7 mouse cellular contexts compared by ENCODE assay signal in the genomic region with DNA sequence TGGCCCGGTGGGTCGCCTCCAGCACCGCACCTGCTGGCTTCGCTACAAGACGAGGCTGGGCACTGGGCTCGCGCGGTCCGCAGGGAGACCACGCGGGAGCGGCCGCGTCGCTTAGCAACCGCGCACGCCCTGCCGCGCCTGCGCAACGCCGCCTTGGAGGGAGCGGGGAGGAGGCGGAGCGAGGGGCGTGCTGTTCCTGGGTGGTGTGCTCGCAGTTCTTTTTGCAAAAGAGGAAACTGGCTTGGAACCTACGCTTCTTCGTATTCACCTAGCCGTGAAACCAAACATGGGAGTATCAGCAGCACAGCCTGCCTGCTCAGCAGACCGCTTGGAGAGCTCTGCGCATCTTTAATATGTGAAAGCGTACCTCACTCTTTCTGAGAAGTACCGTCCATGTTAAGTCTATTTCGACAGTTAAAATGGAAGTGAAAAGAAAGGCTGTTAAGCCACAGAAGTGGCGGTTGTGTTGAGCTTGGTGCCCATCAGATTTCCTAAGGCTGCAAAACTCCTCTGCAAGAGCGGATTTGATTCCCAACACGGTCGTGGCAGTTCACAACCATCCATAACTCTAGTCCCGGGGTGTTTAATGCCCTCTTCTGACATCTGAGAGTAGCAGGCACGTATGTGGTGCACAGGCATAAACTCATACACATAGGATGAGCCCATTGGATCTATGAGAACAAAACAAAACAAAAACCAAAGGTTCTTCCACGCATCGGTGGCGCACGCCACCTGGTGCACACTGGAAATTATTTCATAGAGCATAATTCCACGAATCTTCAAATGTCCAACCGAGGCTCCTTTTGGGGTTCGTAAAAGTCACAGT. TPM values are rescaled to one million over a fixed set of nuclear protein-coding genes. Genes with fewer than 3 reads are reported as not detected.
A peak's percentile ranks its signal among the peaks of the same experiment; 100 is the strongest.
DNase-seq lines count a peak whose midpoint lies in the region; ATAC-seq lines count a peak whose summit lies in the region.

A gene (minus strand): TSS at position 150 of the 826 bp plus-strand sequence.

- ATAC-seq in limb, embryonic 13.5 days (ENCODE audit: low FRiP score, low read depth): peak; percentile 98
- peak; percentile 99 for ATAC-seq in midbrain, embryonic 16.5 days

- H3K36me3 ChIP-seq in embryonic facial prominence, embryonic 10.5 days (replicated peaks): no peaks in the 10 kb centered on the region; the same call in 1 of the 2 replicates
- H3K36me3 ChIP-seq in limb, embryonic 13.5 days: no peaks in the 10 kb centered on the region
- no peaks in the 10 kb centered on the region for H3K36me3 ChIP-seq in midbrain, embryonic 16.5 days (ENCODE audit: control insufficient read depth, insufficient read depth, low read length)

- H3K9ac ChIP-seq in limb, embryonic 13.5 days: peak within 1 kb of the TSS; percentile 69
- peak within 1 kb of the TSS; percentile 88 for H3K9ac ChIP-seq in midbrain, embryonic 16.5 days (ENCODE audit: low read depth, low read length)

- H3K4me3 ChIP-seq in embryonic facial prominence, embryonic 10.5 days: peak within 1 kb of the TSS; percentile 76
- H3K4me3 ChIP-seq in limb, embryonic 13.5 days: peak within 1 kb of the TSS; percentile 81
- H3K4me3 ChIP-seq in midbrain, embryonic 16.5 days (ENCODE audit: low read depth, low read length): peak within 1 kb of the TSS; percentile 86

- no peaks in the 10 kb centered on the region for H3K27me3 ChIP-seq in embryonic facial prominence, embryonic 10.5 days (replicated peaks; ENCODE audit: low read depth, poor library complexity, severe bottlenecking)
- H3K27me3 ChIP-seq in limb, embryonic 13.5 days: no peaks in the 10 kb centered on the region
- H3K27me3 ChIP-seq in midbrain, embryonic 16.5 days (ENCODE audit: control insufficient read depth, insufficient read depth, low read depth, low read length): no peaks in the 10 kb centered on the region

- H3K4me2 ChIP-seq in limb, embryonic 13.5 days (replicated peaks): peak within 1 kb of the TSS; percentile 89
- peak within 1 kb of the TSS; percentile 88 for H3K4me2 ChIP-seq in midbrain, embryonic 16.5 days (ENCODE audit: low read length)

- peak within 1 kb of the TSS; percentile 90 for H3K27ac ChIP-seq in embryonic facial prominence, embryonic 10.5 days (replicated peaks)
- peak within 1 kb of the TSS; percentile 89 for H3K27ac ChIP-seq in limb, embryonic 13.5 days
- peak within 1 kb of the TSS; percentile 96 for H3K27ac ChIP-seq in midbrain, embryonic 16.5 days (ENCODE audit: low read length)

- peak; percentile 96 for DNase-seq in adrenal gland, postnatal 14 days
- peak; percentile 95 for DNase-seq in embryonic facial prominence, embryonic 10.5 days (ENCODE audit: low spot score)
- peak; percentile 99 for DNase-seq in heart, adult 11 months
- DNase-seq in kidney, adult 18-20 months: peak; percentile 93
- DNase-seq in spleen, postnatal 10 days (ENCODE audit: low spot score in 2 of 2): peak; percentile 89 to 95

- H3K4me1 ChIP-seq in embryonic facial prominence, embryonic 10.5 days: peaks cover 33% of the 10 kb centered on the region
- H3K4me1 ChIP-seq in limb, embryonic 13.5 days: peaks cover 3% of the 10 kb centered on the region; the same call in 1 of the 2 replicates
- H3K4me1 ChIP-seq in midbrain, embryonic 16.5 days (ENCODE audit: control insufficient read depth, insufficient read depth, low read length): peaks cover 34% of the 10 kb centered on the region

- WGBS in embryonic facial prominence, embryonic 10.5 days: 7% methylated on average over 49 of the region's 49 CpGs
- WGBS in limb, embryonic 13.5 days: 5% methylated on average over 49 of the region's 49 CpGs
- 5% methylated on average over 49 of the region's 49 CpGs for WGBS in midbrain, embryonic 16.5 days

- no peaks in the 10 kb centered on the region for H3K9me3 ChIP-seq in embryonic facial prominence, embryonic 10.5 days
- H3K9me3 ChIP-seq in limb, embryonic 13.5 days: no peaks in the 10 kb centered on the region
- H3K9me3 ChIP-seq in midbrain, embryonic 16.5 days (replicated peaks; ENCODE audit: control insufficient read depth, low read length, poor library complexity, severe bottlenecking): no peaks in the 10 kb centered on the region

RNA-seq across cellular contexts. Expression of the gene that starts here (rescaled TPM):
- 5.3 and 7.1 TPM in 2 replicates for total RNA-seq in adrenal gland, postnatal 14 days (2021)
- polyA plus RNA-seq in embryonic facial prominence, embryonic 10.5 days (2016; fragmentation: Nextera tagmentation; extraction: Ambion mirVana): 8.7 and 9.7 TPM in 2 replicates
- 2.9 and 3.0 TPM in 2 replicates for polyA plus RNA-seq in limb, embryonic 13.5 days (2015; fragmentation: Nextera tagmentation; extraction: Ambion mirVana)
- polyA plus RNA-seq in midbrain, embryonic 16.5 days (2015; fragmentation: Nextera tagmentation; extraction: Ambion mirVana): 14.1 and 17.4 TPM in 2 replicates

Comparison
In these comparisons a context has a peak if more than half of its experiments do, and no peak if none do; other contexts are left out.
1. Peak in every context shown above with its lines: DNase-seq, ATAC-seq, H3K4me3 ChIP-seq and H3K27ac ChIP-seq.